Comparison of ENCODE assay signal across 13 mouse cellular contexts in genomic region chr8:120890068-120890467, GRCm38 (mm10).
DNase-seq lines count a peak whose midpoint lies in the region; ATAC-seq lines count a peak whose summit lies in the region.
"Had no signal": no experiment of that assay in that cellular context is flagged by ENCODE, and none has a peak within 500 bp of the region (broad histone marks: within the 10 kb centered on the region; RNA-seq: fewer than 3 reads in every experiment).

No protein-coding gene starts in this region.

- H3K4me3 ChIP-seq in forebrain, embryonic 12.5 days (replicated peaks) = 0 out of 2 replicates have a peak overlapping the region, but pooled peaks have one; percentile 1
- no peak overlapping the region for H3K4me3 ChIP-seq in forebrain, embryonic 16.5 days (replicated peaks; ENCODE audit: low read length)
- 0 out of 2 replicates have a peak overlapping the region, but pooled peaks have one; percentile 8 for H3K4me3 ChIP-seq in kidney, embryonic 15.5 days (replicated peaks)
- H3K4me3 ChIP-seq: heart, adult 2 months; left cerebral cortex, adult 2 months; liver, embryonic 15.5 days had no signal

- no peak for DNase-seq in kidney, adult 11 months
- peak; percentile 19 for DNase-seq in thymus, postnatal 4 days
- DNase-seq in thymus, postnatal 10 days (ENCODE audit: low spot score in 2 of 2) = no peak
- no peak for DNase-seq in right cerebral cortex, postnatal 36 days (ENCODE audit: low spot score in 2 of 2)
- no peak for DNase-seq in lung, adult 18-20 months
- DNase-seq: cerebellum, postnatal 25 days; heart, adult 2 months; kidney, postnatal 14 days had no signal

- peaks cover 13% of the 10 kb centered on the region for H3K4me1 ChIP-seq in forebrain, embryonic 12.5 days
- H3K4me1 ChIP-seq in forebrain, embryonic 16.5 days (replicated peaks; ENCODE audit: control insufficient read depth, insufficient read depth, low read length) = no peaks in the 10 kb centered on the region
- H3K4me1 ChIP-seq in kidney, embryonic 15.5 days = peaks cover 17% of the 10 kb centered on the region
- H3K4me1 ChIP-seq: liver, embryonic 15.5 days had no signal

- H3K27ac ChIP-seq in forebrain, embryonic 12.5 days = no peak overlapping the region
- H3K27ac ChIP-seq in forebrain, embryonic 16.5 days (ENCODE audit: low read length) = no peak overlapping the region
- no peak overlapping the region for H3K27ac ChIP-seq in kidney, embryonic 15.5 days
- H3K27ac ChIP-seq: heart, adult 2 months; left cerebral cortex, adult 2 months; liver, embryonic 15.5 days had no signal

- H3K36me3 ChIP-seq in forebrain, embryonic 12.5 days (replicated peaks) = no peaks in the 10 kb centered on the region
- no peaks in the 10 kb centered on the region for H3K36me3 ChIP-seq in forebrain, embryonic 16.5 days (ENCODE audit: control insufficient read depth, insufficient read depth)
- H3K36me3 ChIP-seq in kidney, embryonic 15.5 days = no peaks in the 10 kb centered on the region
- H3K36me3 ChIP-seq: liver, embryonic 15.5 days had no signal

- H3K27me3 ChIP-seq in forebrain, embryonic 12.5 days = peaks cover 94% of the 10 kb centered on the region
- peaks cover 85% of the 10 kb centered on the region for H3K27me3 ChIP-seq in forebrain, embryonic 16.5 days (replicated peaks; ENCODE audit: control insufficient read depth, insufficient read depth, low read length)
- H3K27me3 ChIP-seq in kidney, embryonic 15.5 days = peaks cover 97% of the 10 kb centered on the region

- 2% methylated on average over 11 of the region's 11 CpGs for WGBS in forebrain, embryonic 12.5 days
- 2% methylated on average over 11 of the region's 11 CpGs for WGBS in forebrain, embryonic 16.5 days
- WGBS in kidney, embryonic 15.5 days = 3% methylated on average over 11 of the region's 11 CpGs

- H3K4me2 ChIP-seq in forebrain, embryonic 12.5 days = peak overlapping the region; percentile 35
- no peak overlapping the region for H3K4me2 ChIP-seq in forebrain, embryonic 16.5 days (ENCODE audit: low read length)
- peak overlapping the region; percentile 27; the same call in 1 of the 2 replicates for H3K4me2 ChIP-seq in kidney, embryonic 15.5 days
- H3K4me2 ChIP-seq: liver, embryonic 15.5 days had no signal

- no peaks in the 10 kb centered on the region for H3K9me3 ChIP-seq in forebrain, embryonic 12.5 days
- H3K9me3 ChIP-seq in forebrain, embryonic 16.5 days (ENCODE audit: control insufficient read depth, low read length) = no peaks in the 10 kb centered on the region
- H3K9me3 ChIP-seq in kidney, embryonic 15.5 days (replicated peaks) = no peaks in the 10 kb centered on the region
- H3K9me3 ChIP-seq: liver, embryonic 15.5 days had no signal

- no peak for ATAC-seq in forebrain, embryonic 12.5 days (ENCODE audit: low FRiP score)
- ATAC-seq in forebrain, embryonic 16.5 days = no peak
- ATAC-seq in kidney, embryonic 15.5 days (replicated peaks; ENCODE audit: low FRiP score) = peak; percentile 55; the same call in 1 of the 2 replicates

- H3K9ac ChIP-seq in forebrain, embryonic 12.5 days = no peak overlapping the region
- no peak overlapping the region for H3K9ac ChIP-seq in forebrain, embryonic 16.5 days (replicated peaks; ENCODE audit: low read depth, low read length)
- no peak overlapping the region for H3K9ac ChIP-seq in kidney, embryonic 15.5 days
- H3K9ac ChIP-seq: liver, embryonic 15.5 days had no signal
